Mouse (Mus musculus) hindbrain, postnatal 0 days (tissue): ENCODE data around the gene Pakap. TPM values are rescaled to one million over a fixed set of nuclear protein-coding genes. Genes with fewer than 3 reads are reported as not detected.

ENCODE experiments used
- ATAC-seq: fragments of 200-750 bp; cut with Nextera tagmentation; 2 replicates; pipeline ENCODE4 v1.8.0; 2017; ENCODE audit warnings: mild to moderate bottlenecking, moderate TSS enrichment, moderate library complexity
- DNase-seq: peaks from one replicate; pipeline ENCODE4 v3.0.0-alpha.2; 2015; ENCODE audit warnings: low spot score
- H3K27ac ChIP-seq: fragments of 300-500 bp; sonication (generic); 2 replicates; pipeline ENCODE4 v1.5.1; 2014; ENCODE audit warnings: mild to moderate bottlenecking
- H3K27me3 ChIP-seq: fragments of 300-500 bp; sonication (generic); 2 replicates; pipeline ENCODE4 v1.6.1; 2014; ENCODE audit warnings: low read length, mixed read lengths; ENCODE audit not compliant: insufficient read depth
- H3K36me3 ChIP-seq: fragments of 300-500 bp; sonication (generic); 2 replicates; pipeline ENCODE4 v1.6.1; 2014; ENCODE audit warnings: low read length, mixed read lengths; ENCODE audit not compliant: insufficient read depth
- H3K4me1 ChIP-seq: fragments of 300-500 bp; sonication (generic); 2 replicates; pipeline ENCODE4 v1.6.1; 2014; ENCODE audit warnings: antibody characterized with exemption, low read length, mixed read lengths; ENCODE audit not compliant: insufficient read depth
- H3K4me2 ChIP-seq: fragments of 300-500 bp; sonication (generic); 2 replicates; pipeline ENCODE4 v1.6.1; 2014; ENCODE audit warnings: low read depth, mild to moderate bottlenecking, low read length, moderate library complexity, mixed read lengths
- H3K4me3 ChIP-seq: fragments of 300-500 bp; sonication (generic); 2 replicates; pipeline ENCODE4 v1.5.1; 2014; ENCODE audit warnings: low read length
- H3K9ac ChIP-seq: fragments of 300-500 bp; sonication (generic); replicated peaks from 2 replicates; pipeline ENCODE4 v1.6.1; 2014; ENCODE audit warnings: mild to moderate bottlenecking, low read length, moderate library complexity, mixed read lengths
- H3K9me3 ChIP-seq: fragments of 300-500 bp; sonication (generic); 2 replicates; pipeline ENCODE4 v1.6.1; 2016; ENCODE audit warnings: low read length, mixed read lengths
- CTCF ChIP-seq: IDR thresholded peaks from 2 replicates; pipeline ENCODE4 v1.5.1; 2016; ENCODE audit warnings: antibody characterized with exemption, control low read depth, low read depth
- WGBS: fragments of 180-500 bp; shearing (Covaris S2); extraction: QIAGEN DNeasy Blood & Tissue Kit; methylation state at CpG from one replicate; pipeline ENCODE4 v1.1.7; 2014; 5-methylcytosine and 5-hydroxymethylcytosine counted together
- polyA plus RNA-seq: library from polyadenylated mRNA; unstranded; fragments of >200 nt; fragmentation: Nextera tagmentation; extraction: Ambion mirVana; gene quantifications from 2 replicates; pipeline ENCODE4 v1.2.1, GENCODE M21; 2015
- total RNA-seq: library from RNA; depleted of rRNA; stranded (reverse); fragments of >200 nt; gene quantifications from 2 replicates; pipeline ENCODE4 v1.2.3, GENCODE M21; 2014

Gene Pakap
- total and polyA plus RNA-seq, 2 experiments from 2014 or later = 9.7 to 14.3 TPM

GRCm38 (mm10) chr4:57618743-57619142 is 50.8 kb downstream of the Pakap start:
- no peaks in the 10 kb centered on the region for H3K36me3 ChIP-seq
- DNase-seq (no peak), ATAC-seq (no peak)
- WGBS = 93% methylated on average over 6 of the region's 6 CpGs
- no peaks in the 10 kb centered on the region for H3K27me3 ChIP-seq
- H3K9me3 ChIP-seq = no peaks in the 10 kb centered on the region
- no peaks in the 10 kb centered on the region for H3K4me1 ChIP-seq
- H3K4me2 ChIP-seq = no peak overlapping the region
- no peak for TF ChIP-seq CTCF
- H3K27ac ChIP-seq = no peak overlapping the region
- H3K9ac ChIP-seq = no peak overlapping the region
- no peak overlapping the region for H3K4me3 ChIP-seq

- no peak overlapping the region for H3K27ac ChIP-seq
- no peak for ATAC-seq
- no peak overlapping the region for H3K4me3 ChIP-seq
- 83% methylated on average over 7 of the region's 7 CpGs for WGBS
- TF ChIP-seq CTCF = no peak
- H3K27me3 ChIP-seq = no peaks in the 10 kb centered on the region
- H3K9ac ChIP-seq = no peak overlapping the region
- H3K4me1 ChIP-seq = no peaks in the 10 kb centered on the region
- H3K36me3 ChIP-seq = no peaks in the 10 kb centered on the region
- no peaks in the 10 kb centered on the region for H3K9me3 ChIP-seq
- no peak for DNase-seq
- no peak overlapping the region for H3K4me2 ChIP-seq
These were observed 54.8 kb downstream of the Pakap start for GRCm38 (mm10) chr4:57622816-57623215.

DNA sequence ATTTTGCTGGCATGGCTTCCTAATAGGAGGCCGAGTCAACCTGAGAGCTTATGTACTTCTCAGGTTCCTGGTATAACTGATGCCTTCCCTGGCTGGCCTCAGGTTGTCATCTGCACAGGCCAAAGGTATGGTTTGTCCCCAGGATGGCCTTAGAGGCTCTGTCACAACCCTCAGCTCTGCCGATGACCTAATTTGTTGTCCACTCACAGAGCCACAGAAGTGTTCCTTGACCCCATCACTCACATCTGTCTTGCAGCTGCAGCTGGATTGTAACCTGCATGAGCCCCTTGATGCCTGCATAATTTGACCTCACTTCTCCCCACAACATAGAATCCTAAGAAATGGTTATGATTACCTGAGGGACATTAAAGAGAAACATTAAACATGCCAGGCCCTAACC is 56.8 kb downstream of the Pakap start:
- WGBS = 98% methylated on average over 2 of the region's 2 CpGs
- H3K27ac ChIP-seq = no peak overlapping the region
- no peaks in the 10 kb centered on the region for H3K9me3 ChIP-seq
- no peaks in the 10 kb centered on the region for H3K36me3 ChIP-seq
- H3K4me1 ChIP-seq = no peaks in the 10 kb centered on the region
- no peak for DNase-seq
- H3K4me3 ChIP-seq = no peak overlapping the region
- H3K9ac ChIP-seq = no peak overlapping the region
- H3K27me3 ChIP-seq = no peaks in the 10 kb centered on the region
- ATAC-seq = no peak
- H3K4me2 ChIP-seq = no peak overlapping the region
- no peak for TF ChIP-seq CTCF

DNA sequence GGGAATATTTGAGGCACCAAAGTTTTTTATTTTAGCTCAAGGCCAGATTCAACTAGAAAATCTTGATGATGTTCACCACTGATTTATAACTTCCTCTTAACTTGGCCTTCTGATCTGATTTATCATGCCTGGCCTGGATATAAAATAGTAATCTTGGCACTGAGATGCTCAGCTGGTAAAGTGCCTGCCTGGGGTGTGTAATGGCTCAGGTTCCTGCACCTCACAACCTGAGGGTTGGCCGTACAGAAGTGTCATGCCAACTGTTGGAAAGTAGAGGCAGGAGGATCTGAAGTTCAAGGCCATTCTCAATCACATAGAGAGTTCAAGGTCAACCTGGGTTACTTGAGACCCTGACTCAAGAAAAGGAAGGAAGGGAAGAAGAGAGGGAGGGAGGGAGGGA is 57.3 kb downstream of the Pakap start:
- ATAC-seq = no peak
- DNase-seq = no peak
- Histone ChIP-seq H3K36me3 (no peaks in the 10 kb centered on the region), H3K9me3 (no peaks in the 10 kb centered on the region), H3K27me3 (no peaks in the 10 kb centered on the region), H3K27ac (no peak overlapping the region), H3K4me3 (no peak overlapping the region), H3K9ac (no peak overlapping the region), H3K4me1 (no peaks in the 10 kb centered on the region), H3K4me2 (no peak overlapping the region)
- TF ChIP-seq CTCF = no peak
- WGBS = 84% methylated on average over 1 of the region's 1 CpGs

GRCm38 (mm10) chr4:57625756-57626155 is 57.8 kb downstream of the Pakap start:
- Histone ChIP-seq H3K27ac (no peak overlapping the region), H3K27me3 (no peaks in the 10 kb centered on the region), H3K4me3 (no peak overlapping the region), H3K36me3 (no peaks in the 10 kb centered on the region), H3K9me3 (no peaks in the 10 kb centered on the region), H3K4me2 (no peak overlapping the region), H3K4me1 (no peaks in the 10 kb centered on the region), H3K9ac (no peak overlapping the region)
- WGBS = 71% methylated on average over 1 of the region's 1 CpGs
- no peak for TF ChIP-seq CTCF
- ATAC-seq (no peak), DNase-seq (no peak)

DNA sequence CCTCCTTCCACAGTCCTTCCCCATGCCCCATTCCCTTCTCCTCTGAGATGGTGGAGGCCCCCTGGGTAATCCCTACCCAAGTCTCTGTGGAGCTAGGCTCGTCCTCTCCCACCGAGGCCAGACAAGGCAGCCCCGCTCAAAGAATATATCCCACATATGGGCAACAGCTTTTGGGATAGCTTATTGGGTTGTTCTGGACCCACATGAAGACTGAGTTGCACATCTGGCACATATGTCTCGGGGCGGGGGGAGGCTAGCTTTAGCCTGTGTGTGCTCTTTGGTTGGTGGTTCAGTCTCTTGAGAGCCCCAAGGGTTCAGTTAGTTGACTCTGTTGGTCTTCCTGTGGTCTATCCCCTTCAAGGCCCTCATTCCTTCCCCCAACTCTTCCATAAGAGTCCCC is 58.9 kb downstream of the Pakap start:
- H3K9me3 ChIP-seq = no peaks in the 10 kb centered on the region
- no peaks in the 10 kb centered on the region for H3K27me3 ChIP-seq
- WGBS = 92% methylated on average over 5 of the region's 5 CpGs
- DNase-seq (no peak), ATAC-seq (no peak)
- no peaks in the 10 kb centered on the region for H3K36me3 ChIP-seq
- H3K27ac ChIP-seq = no peak overlapping the region
- no peak overlapping the region for H3K9ac ChIP-seq
- TF ChIP-seq CTCF = no peak
- no peak overlapping the region for H3K4me2 ChIP-seq
- no peaks in the 10 kb centered on the region for H3K4me1 ChIP-seq
- no peak overlapping the region for H3K4me3 ChIP-seq

DNA sequence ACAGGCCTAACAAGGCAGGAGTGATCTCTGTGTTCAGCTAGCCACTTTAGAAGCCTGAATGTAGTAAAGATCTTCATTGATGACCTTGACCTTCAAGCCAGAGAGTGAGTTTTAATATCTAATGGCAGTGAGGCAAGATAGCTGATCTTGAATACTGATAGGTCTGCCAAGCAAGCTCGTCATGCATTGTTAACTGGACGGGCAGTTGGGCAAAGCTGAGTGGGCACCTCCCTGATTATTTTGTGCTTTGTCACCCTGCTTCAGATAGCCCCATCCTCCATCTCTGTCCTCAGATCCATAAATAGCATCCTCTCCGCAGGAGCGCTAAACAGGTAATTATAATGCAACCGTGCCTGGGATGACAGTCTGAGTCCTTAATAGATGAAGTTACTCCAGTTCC is 64.4 kb downstream of the Pakap start:
- Histone ChIP-seq H3K27ac (no peak overlapping the region), H3K9ac (no peak overlapping the region), H3K27me3 (no peaks in the 10 kb centered on the region), H3K9me3 (no peaks in the 10 kb centered on the region), H3K4me1 (0 out of 2 replicates have a peak, but pooled peaks cover 4% of the 10 kb centered on the region), H3K4me2 (no peak overlapping the region), H3K36me3 (no peaks in the 10 kb centered on the region), H3K4me3 (no peak overlapping the region)
- 0 out of 2 replicates have a peak, but pooled peaks have one; percentile 28 for ATAC-seq
- no peak for DNase-seq
- TF ChIP-seq CTCF = no peak
- 74% methylated on average over 5 of the region's 5 CpGs for WGBS
